Mouse (Mus musculus): ENCODE results near the gene S100a5.

The S100a5 gene

GRCm38 (mm10) chr3:90626266-90627021 lies 18.1 kb downstream of the S100a5 start:
- DNase-seq (ENCODE audit: low read depth) = no peak

DNA sequence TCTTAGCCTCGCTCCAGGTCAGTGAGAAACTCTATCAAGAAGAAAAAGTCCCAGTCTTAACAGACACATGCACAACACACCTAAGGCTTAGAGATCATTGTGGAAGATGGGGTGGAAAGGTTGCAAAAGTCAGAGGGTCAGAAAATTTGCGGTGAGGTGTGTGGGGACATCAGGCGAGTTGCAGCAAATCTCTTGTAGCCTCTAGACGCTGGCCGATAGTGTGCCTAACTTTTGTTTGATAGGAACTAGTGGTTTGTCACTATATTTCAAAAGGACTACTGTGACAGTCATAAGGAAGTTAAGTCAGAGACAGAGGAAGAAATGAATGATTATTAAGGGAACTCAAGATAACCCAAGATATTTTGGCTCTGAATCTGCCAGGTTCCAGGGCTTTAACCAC lies 19.0 kb downstream of the S100a5 start:
- DNase-seq (ENCODE audit: low read depth) = no peak

GRCm38 (mm10) chr3:90627807-90628206 lies 19.5 kb downstream of the S100a5 start:
- peak; percentile 80 for DNase-seq (ENCODE audit: low read depth)

DNA sequence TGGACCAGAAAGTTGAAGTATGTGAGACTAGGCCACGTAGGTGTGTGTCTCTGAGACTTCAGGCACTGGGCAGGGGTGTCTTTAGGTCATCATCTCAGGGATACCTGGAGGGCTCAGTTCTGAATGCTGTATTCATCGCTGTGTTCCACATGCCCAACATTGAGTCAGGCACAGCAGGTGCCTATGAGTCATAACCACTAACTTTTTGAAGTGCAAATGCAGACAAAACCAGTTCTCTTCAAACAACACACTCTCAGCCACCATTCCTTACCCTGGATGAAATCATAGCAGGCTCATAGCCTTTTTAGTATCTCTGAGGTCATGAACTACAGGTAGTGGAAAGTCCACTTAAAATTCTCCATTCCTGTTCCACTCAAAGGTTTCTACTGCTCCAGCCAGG lies 21.0 kb downstream of the S100a5 start:
- DNase-seq (ENCODE audit: low read depth) = no peak

- DNase-seq (ENCODE audit: low read depth) = no peak
Measured at GRCm38 (mm10) chr3:90631984-90632383, 23.7 kb downstream of the S100a5 start.

DNA sequence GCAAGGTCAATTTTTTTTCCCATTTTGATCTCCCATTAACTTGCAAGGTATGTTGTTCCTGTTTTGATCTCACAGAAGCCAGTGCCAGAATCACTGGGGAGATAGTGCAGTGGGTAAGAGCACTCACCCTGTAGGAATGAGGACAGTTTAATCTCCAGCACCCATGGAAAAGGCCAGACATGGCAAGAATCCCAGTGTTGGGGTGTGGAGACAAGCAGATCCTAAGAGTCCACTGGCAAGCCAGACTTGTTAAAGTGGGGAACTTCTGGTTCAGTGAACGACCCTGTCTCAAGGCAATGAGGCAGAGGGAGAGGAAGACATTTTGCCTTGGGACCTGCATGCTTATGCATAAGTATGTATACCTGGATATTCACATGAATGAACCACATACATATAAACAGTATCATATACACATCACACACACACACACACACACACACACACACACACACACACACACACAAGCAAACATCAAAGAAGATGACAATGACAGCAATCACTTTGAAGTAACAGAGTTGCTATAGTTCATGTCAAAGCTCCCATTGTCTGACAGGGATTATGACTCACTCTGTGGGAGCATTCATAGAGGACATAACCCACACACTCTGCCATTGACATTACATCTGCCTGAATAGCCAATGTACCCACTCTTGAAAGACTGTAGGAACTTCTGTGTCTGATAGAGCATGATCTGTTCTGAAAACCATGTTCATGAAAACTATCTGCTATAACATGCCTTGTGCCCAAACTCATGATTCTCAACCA lies 30.4 kb downstream of the S100a5 start:
- DNase-seq (ENCODE audit: low read depth) = peak; percentile 31

- DNase-seq (ENCODE audit: low read depth) = peak; percentile 28
Measured at GRCm38 (mm10) chr3:90639511-90640154, 31.3 kb downstream of the S100a5 start.

DNA sequence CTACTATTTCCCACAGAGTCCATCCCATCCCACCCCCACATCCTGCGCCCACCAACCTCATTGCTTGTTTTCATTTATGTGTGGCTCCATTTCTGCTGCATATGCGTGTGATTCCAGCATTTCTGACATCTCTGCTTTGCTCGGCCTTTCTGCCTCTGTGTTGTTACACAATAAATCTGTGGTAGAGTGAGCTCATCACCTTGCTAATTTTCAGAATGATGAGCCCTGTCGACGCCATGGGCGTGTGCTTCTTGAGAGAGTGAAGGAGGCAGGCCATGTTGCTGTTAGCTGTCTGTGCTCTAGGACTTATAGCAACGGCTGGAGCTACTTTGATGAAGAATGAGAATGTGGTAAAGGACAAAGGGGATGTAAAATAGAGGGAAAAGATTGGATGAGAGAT lies 32.7 kb downstream of the S100a5 start:
- DNase-seq (ENCODE audit: low read depth) = peak; percentile 65

DNA sequence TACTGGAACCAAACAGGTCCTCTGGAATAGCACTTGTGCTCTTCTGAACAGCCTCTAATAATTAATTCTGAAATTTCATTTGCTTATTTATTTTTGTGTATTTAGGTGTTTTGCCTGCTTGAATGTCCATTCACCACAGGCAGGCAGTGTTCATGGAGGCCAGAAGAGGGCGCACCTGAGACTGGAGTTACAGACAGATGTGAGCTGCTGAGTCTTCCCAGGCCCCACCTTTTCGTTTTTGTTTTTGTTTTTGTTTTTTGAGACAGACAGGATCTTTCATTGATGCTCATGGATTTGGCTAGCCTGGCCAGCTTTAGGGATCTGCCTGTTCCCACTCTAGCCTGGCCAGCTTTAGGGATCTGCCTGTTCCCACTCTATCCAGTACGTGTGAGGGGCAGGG lies 35.9 kb downstream of the S100a5 start:
- DNase-seq (ENCODE audit: low read depth) = peak; percentile 74

DNA sequence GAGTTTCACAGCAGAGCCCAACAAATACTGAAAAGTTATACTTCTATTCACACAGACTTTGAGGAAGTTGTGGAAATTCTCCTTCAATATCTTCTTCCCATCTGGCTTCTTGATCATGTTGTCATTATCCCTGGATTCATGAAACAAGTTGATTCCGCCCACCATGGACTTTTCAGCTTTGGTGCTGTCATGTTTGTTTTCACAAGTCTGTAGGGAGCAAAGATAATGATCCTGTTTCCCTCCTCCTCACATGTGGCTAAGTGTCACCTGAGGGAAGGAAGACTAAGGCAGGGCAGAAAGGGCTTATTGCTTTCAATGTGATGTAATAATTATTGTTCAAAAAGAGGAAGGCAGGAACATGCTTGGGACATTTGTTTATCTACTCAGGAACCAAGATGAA lies 39.0 kb downstream of the S100a5 start:
- DNase-seq (ENCODE audit: low read depth) = no peak

GRCm38 (mm10) chr3:90648981-90649380 lies 40.7 kb downstream of the S100a5 start:
- no peak for DNase-seq (ENCODE audit: low read depth)

DNA sequence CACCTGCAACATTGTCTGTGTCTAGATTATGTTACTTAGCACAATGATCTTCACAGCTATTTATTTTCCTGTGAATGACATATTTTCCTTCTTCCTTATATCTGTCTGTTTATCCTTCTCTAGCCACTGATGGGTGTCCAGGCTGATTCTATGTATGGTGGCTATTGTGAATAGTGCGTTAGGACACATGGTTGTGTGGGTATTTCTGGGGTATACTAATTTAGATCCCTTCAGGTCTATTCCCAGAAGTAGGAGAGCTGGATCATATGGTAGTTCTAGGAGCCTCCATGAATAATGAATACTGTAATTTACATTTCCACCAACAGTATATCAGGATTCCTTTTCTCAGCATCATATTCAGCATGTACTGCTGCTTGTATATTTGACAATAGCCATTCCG lies 41.5 kb downstream of the S100a5 start:
- DNase-seq (ENCODE audit: low read depth) = no peak

- peak; percentile 93 for DNase-seq (ENCODE audit: low read depth)
Measured at GRCm38 (mm10) chr3:90652878-90653508, 44.7 kb downstream of the S100a5 start.

GRCm38 (mm10) chr3:90653717-90654116 lies 45.4 kb downstream of the S100a5 start, which contains the start of gene S100a7a:
Gene S100a7a (plus strand): TSS chr3:90654017.
- DNase-seq (ENCODE audit: low read depth) = no peak

- peak; percentile 36 for DNase-seq (ENCODE audit: low read depth)
Measured at GRCm38 (mm10) chr3:90657405-90657804, 49.1 kb downstream of the S100a5 start.

DNA sequence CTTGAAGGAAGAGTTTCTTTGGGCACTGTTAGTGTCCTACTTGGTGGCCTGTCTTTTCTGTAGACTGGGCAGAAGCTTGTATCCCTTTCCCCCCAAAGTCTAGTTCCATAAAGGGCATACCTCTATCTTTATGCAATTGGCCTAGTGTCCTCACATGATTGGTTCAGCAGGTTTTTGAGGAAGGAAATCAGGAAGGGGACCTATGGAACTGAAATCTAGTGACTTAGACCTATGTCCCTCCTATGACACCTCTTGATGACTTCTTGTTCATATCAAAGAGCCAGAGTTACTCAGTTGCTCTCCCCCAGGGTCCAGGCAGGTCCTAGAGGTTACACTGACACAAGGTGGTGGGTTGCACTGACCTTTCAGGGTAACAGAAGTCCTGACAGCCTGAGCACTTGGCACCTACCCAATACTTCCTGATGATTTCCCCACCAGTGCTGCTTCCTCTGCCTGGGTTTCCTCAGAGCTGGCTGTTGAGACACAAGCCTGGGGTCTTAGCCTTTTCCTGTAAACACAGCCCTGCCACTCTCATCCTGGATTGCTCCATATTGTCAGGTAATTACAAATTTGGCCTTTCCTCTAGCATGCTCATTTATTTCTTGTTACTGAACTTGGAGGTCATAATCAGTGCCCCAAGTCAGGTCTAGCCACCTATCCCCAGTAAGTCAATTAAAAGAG lies 51.2 kb downstream of the S100a5 start:
- no peak for DNase-seq (ENCODE audit: low read depth)
